Mouse (Mus musculus) limb, embryonic 12.5 days (tissue): ENCODE measurements around the gene Lrrc66. TPM values are rescaled to one million over a fixed set of nuclear protein-coding genes. Genes with fewer than 3 reads are reported as not detected.
A peak's percentile ranks its signal among the peaks of the same experiment; 100 is the strongest.

Experiments
- ATAC-seq: fragments of 200-750 bp; cut with Nextera tagmentation; 2 replicates; pipeline ENCODE4 v1.8.0; 2017; ENCODE audit warnings: low read depth, moderate TSS enrichment; ENCODE audit not compliant: insufficient number of reproducible peaks, insufficient read depth, low FRiP score, low TSS enrichment
- H3K27ac ChIP-seq: fragments of 300-500 bp; sonication (generic); 2 replicates; pipeline ENCODE4 v1.5.1; 2016; ENCODE audit warnings: mild to moderate bottlenecking, moderate library complexity
- H3K27me3 ChIP-seq: fragments of 300-500 bp; sonication (generic); 2 replicates; pipeline ENCODE4 v1.6.1; 2016; ENCODE audit warnings: mild to moderate bottlenecking, moderate library complexity
- H3K36me3 ChIP-seq: fragments of 300-500 bp; sonication (generic); 2 replicates; pipeline ENCODE4 v1.6.1; 2016; ENCODE audit warnings: mild to moderate bottlenecking, moderate library complexity
- H3K4me1 ChIP-seq: fragments of 300-500 bp; sonication (generic); replicated peaks from 2 replicates; pipeline ENCODE4 v1.6.1; 2016
- H3K4me2 ChIP-seq: fragments of 300-500 bp; sonication (generic); 2 replicates; pipeline ENCODE4 v1.6.1; 2016; ENCODE audit warnings: mild to moderate bottlenecking, moderate library complexity
- H3K4me3 ChIP-seq: fragments of 300-500 bp; sonication (generic); replicated peaks from 2 replicates; pipeline ENCODE4 v1.5.1; 2016; ENCODE audit warnings: mild to moderate bottlenecking
- H3K9ac ChIP-seq: fragments of 300-500 bp; sonication (generic); replicated peaks from 2 replicates; pipeline ENCODE4 v1.6.1; 2016; ENCODE audit warnings: mild to moderate bottlenecking, moderate library complexity
- H3K9me3 ChIP-seq: fragments of 300-500 bp; sonication (generic); 2 replicates; pipeline ENCODE4 v1.6.1; 2016; ENCODE audit warnings: mild to moderate bottlenecking, moderate library complexity
- WGBS: fragments of 180-500 bp; shearing (Covaris S2); methylation state at CpG from one replicate; pipeline ENCODE4 v1.1.7; 2016; 5-methylcytosine and 5-hydroxymethylcytosine counted together
- polyA plus RNA-seq: library from polyadenylated mRNA; unstranded; fragments of >200 nt; fragmentation: Nextera tagmentation; extraction: Ambion mirVana; gene quantifications from 2 replicates; pipeline ENCODE4 v1.2.1, GENCODE M21; 2016

The Lrrc66 gene
- polyA plus RNA-seq, 1 experiment from 2014 or later = not detected

DNA sequence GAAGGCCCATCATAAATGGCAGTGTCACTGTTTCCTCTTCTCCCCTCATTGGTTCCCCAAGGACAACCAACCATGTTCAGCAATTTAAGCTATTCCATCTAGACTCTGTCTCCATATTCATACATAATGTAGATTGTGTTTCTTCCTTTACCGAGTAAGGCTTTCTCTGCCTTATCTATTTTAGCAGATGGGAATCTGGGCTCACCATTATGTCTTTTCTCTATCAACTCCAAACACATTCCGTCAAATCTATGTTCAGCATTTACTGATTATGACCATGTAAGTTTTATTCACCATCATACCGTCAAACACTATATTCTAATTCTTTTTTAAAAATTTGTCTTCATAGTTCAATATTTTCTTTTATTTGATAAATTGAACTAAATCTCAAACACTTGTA, 8.7 kb upstream of the Lrrc66 start:
- WGBS = 88% methylated on average over 3 of the region's 3 CpGs
- Histone ChIP-seq H3K27me3 (no peaks in the 10 kb centered on the region), H3K4me3 (no peak overlapping the region), H3K36me3 (peaks cover 57% of the 10 kb centered on the region), H3K27ac (no peak overlapping the region), H3K4me2 (no peak overlapping the region), H3K9ac (no peak overlapping the region), H3K4me1 (0 out of 2 replicates have a peak, but pooled peaks cover 1% of the 10 kb centered on the region), H3K9me3 (no peaks in the 10 kb centered on the region)
- ATAC-seq = no peak

DNA sequence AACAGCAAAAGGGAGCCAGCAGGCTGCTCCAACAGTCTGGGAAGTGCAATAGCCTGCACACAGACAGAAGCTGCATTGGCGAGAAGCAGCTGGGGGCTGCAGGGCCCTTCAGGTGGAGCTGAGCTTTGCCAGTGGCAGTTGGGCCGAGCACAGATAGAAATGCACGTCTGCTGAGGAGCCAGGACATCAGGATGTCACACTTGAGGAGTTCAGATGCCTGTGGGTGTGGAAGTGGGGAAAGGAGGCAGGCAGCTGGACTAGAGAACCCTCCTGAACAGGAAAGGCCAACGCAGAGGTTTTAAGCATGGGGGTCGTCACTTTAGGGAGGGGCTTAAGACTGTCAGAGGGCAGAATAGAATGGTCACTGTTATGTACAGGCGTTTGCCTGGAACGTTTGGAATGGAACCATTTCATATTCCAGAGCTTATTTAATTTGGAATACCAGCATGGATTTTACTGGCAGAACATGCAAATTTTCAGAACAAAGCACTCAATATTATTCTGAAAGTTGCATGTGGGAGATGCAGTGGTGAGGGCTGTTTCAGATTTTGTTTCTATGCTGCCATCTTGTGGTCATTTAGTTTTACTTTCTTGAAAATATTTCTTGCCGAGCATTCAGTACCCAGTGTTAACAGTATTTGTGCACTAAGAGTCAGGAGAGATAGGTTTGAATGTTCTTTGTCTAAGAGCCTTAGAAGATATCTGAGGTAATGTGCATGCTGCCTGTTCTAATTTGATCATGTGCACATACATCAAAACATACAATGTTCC, 5.2 kb upstream of the Lrrc66 start:
- ATAC-seq = 0 out of 2 replicates have a peak, but pooled peaks have one; percentile 6
- Histone ChIP-seq H3K4me2 (no peak overlapping the region), H3K27ac (no peak overlapping the region), H3K9ac (0 out of 2 replicates have a peak overlapping the region, but pooled peaks have one; percentile 0), H3K4me3 (no peak overlapping the region), H3K4me1 (no peaks in the 10 kb centered on the region), H3K27me3 (no peaks in the 10 kb centered on the region), H3K9me3 (peaks cover 6% of the 10 kb centered on the region), H3K36me3 (peaks cover 72% of the 10 kb centered on the region)
- WGBS = 47% methylated on average over 8 of the region's 8 CpGs

DNA sequence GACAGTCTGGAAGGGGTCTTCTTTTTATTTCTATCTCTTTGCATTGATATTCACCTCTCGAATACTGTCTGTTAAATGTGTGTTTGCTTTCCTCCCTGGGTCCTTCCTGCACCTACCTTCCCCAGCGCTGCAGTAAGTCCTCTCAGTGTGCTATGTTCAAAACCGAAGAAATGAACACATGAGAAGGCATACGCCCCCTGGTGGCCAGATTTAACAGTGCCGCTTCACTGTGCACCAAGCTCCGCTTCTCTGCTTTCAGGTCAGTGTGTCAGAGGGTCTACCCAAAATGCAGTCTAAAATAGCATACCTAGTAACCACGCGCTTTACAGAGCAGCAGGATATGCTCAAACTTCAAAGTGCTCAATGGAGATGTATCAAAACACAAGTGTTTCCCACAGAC, 815 bp upstream of the Lrrc66 start:
- H3K4me2 ChIP-seq = no peak overlapping the region
- H3K4me1 ChIP-seq = no peaks in the 10 kb centered on the region
- no peaks in the 10 kb centered on the region for H3K27me3 ChIP-seq
- no peak overlapping the region for H3K27ac ChIP-seq
- 62% methylated on average over 8 of the region's 8 CpGs for WGBS
- peaks cover 38% of the 10 kb centered on the region for H3K36me3 ChIP-seq
- peaks cover 6% of the 10 kb centered on the region for H3K9me3 ChIP-seq
- H3K4me3 ChIP-seq = no peak overlapping the region
- no peak overlapping the region for H3K9ac ChIP-seq
- no peak for ATAC-seq

DNA sequence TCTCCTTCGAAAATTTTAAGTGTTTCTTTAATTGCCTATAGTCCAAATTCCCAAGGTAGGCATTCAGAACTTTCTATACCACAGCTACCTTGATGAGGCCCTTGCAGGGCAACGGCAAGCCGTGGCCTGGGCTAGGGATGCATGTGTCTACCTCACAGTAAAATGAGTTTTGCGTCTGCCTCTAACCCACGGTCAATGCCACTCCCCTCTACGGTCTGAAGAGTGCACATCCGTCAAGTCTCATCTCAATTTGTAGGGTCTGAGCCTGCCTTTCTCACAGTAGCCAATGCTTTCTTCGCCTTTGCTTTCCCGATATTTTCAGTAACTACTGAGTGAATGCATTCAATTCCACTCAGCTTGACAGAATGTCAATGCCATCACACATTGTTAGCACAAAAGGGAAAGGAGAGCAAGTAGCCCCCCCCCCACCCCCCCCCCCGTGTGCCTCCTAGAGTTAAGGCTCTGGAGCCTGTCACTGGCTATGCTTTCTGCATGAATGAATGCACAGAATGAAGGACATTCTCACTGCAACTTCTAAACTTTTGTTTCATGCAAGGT, 1.2 kb downstream of the Lrrc66 start:
- H3K4me2 ChIP-seq = no peak overlapping the region

DNA sequence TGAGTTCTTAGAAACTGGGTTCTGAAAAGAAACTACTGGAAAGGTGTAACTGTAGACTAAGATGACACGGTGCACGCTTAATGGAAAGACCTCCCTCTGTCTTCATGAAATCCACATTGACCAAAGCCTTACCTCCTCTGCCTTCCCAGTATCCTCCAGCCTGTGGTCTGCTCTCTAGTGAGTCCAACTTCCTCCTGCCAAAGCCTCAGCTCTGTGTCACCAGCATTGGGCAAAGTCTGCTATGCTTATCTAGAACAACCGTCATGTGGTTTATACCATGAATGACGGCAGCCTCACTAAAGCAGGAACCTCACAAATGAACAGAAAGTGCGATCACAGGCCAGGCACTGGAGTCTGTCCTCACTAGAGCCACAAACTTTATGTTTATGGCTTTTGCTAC, 2.2 kb downstream of the Lrrc66 start:
- no peaks in the 10 kb centered on the region; the same call in 1 of the 2 replicates for H3K27me3 ChIP-seq
- peaks cover 6% of the 10 kb centered on the region for H3K9me3 ChIP-seq
- H3K9ac ChIP-seq = no peak overlapping the region
- H3K36me3 ChIP-seq = peaks cover 18% of the 10 kb centered on the region
- H3K4me1 ChIP-seq = no peaks in the 10 kb centered on the region
- H3K27ac ChIP-seq = no peak overlapping the region
- no peak for ATAC-seq
- 86% methylated on average over 5 of the region's 5 CpGs for WGBS
- no peak overlapping the region for H3K4me3 ChIP-seq
- no peak overlapping the region for H3K4me2 ChIP-seq

More for the DNA sequence above, 1.2 kb downstream of the Lrrc66 start:
- no peaks in the 10 kb centered on the region for H3K4me1 ChIP-seq
- no peak overlapping the region for H3K4me3 ChIP-seq
- H3K9me3 ChIP-seq = peaks cover 6% of the 10 kb centered on the region
- H3K36me3 ChIP-seq = peaks cover 26% of the 10 kb centered on the region
- no peak overlapping the region for H3K27ac ChIP-seq
- no peaks in the 10 kb centered on the region; the same call in 1 of the 2 replicates for H3K27me3 ChIP-seq
- no peak for ATAC-seq
- 85% methylated on average over 10 of the region's 10 CpGs for WGBS
- H3K9ac ChIP-seq = no peak overlapping the region

DNA sequence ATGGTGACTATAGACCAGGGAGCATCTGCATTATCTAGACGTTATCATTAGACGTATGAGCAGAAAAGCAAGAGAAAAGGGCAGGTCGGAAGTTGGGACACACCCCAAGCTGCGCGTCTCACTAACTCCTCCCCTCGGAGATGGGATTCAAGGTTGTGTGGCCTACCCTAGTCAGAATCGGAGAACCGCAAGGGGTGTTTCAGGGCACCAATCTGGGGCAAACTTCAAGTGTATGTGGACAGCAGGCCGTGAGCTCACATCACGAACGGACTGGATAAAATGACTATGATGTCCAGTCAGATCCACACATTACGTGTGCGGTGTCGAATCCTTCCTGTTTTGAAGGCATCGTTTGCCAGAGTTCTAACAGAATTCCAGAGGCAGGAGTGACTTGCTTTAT, 4.3 kb downstream of the Lrrc66 start:
- Histone ChIP-seq H3K9me3 (no peaks in the 10 kb centered on the region), H3K4me3 (no peak overlapping the region), H3K27me3 (no peaks in the 10 kb centered on the region; the same call in 1 of the 2 replicates), H3K27ac (no peak overlapping the region), H3K36me3 (no peaks in the 10 kb centered on the region; the same call in 1 of the 2 replicates), H3K4me1 (no peaks in the 10 kb centered on the region), H3K9ac (no peak overlapping the region), H3K4me2 (no peak overlapping the region)
- 75% methylated on average over 15 of the region's 15 CpGs for WGBS
- no peak for ATAC-seq

DNA sequence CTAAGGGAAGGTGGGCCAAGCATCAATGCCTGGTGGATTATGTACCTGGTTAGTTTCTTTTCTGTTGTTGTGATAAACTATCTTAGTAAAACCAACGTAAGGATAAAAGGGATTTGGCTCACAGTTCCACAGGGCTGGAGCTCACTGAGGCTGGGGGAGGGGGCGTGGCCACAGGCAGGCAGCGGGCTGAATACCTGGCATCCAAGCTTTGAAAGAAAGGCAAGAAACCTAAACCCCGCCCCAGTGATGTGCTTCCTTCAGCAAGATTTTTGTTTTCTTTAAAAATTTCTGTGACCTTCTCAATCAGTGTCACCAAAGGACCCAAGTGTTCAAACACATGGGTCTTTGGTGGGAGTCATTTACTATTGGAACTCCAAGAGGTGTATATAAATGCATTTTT, 4.8 kb downstream of the Lrrc66 start:
- Histone ChIP-seq H3K4me2 (no peak overlapping the region), H3K9me3 (no peaks in the 10 kb centered on the region), H3K27ac (no peak overlapping the region), H3K27me3 (no peaks in the 10 kb centered on the region; the same call in 1 of the 2 replicates), H3K9ac (no peak overlapping the region), H3K4me1 (no peaks in the 10 kb centered on the region), H3K36me3 (no peaks in the 10 kb centered on the region), H3K4me3 (no peak overlapping the region)
- 54% methylated on average over 4 of the region's 4 CpGs for WGBS
- no peak for ATAC-seq

DNA sequence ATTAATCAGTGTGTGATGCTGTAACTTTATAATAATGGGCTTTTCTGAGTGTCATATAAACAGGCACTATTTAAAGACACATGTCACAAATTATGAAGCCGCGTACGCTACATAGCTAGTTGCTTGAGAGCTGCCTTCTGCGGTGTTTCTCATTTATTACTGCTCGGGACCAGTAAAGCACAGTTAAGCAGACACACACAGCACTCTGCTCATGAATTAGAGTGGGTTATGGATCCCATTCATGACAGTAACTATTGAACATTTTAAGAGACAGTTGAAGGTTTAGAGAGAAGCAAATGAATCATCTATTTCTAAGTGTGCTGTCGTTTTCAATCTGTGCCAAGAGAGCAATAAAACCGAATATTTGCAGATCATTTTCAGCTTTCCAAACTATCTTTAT, 5.5 kb downstream of the Lrrc66 start:
- no peaks in the 10 kb centered on the region for H3K9me3 ChIP-seq
- H3K27ac ChIP-seq = no peak overlapping the region
- no peak overlapping the region for H3K4me2 ChIP-seq
- no peak overlapping the region for H3K9ac ChIP-seq
- WGBS = 72% methylated on average over 7 of the region's 7 CpGs
- H3K4me1 ChIP-seq = no peaks in the 10 kb centered on the region
- H3K4me3 ChIP-seq = no peak overlapping the region
- H3K36me3 ChIP-seq = no peaks in the 10 kb centered on the region
- no peak for ATAC-seq
- no peaks in the 10 kb centered on the region; the same call in 1 of the 2 replicates for H3K27me3 ChIP-seq

DNA sequence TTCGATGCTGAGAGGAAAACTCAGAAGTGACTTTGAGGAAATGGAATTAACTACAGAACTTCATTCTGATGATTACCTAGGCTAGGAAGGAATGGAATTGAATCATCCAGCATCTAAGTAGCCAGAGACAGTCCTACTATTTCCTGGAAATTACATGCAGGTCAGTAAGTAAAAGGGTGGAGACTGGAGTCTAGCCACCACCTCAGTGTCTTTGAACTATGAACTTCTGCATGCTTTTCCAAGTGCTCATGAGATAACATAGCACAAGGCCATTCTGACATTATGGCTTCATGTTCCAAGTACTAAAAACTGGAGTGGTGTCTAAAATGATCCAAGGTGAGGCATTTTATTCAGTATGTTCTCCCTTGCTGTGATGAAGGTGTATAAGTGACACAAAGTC, 6.8 kb downstream of the Lrrc66 start:
- no peaks in the 10 kb centered on the region for H3K36me3 ChIP-seq
- H3K4me3 ChIP-seq = no peak overlapping the region
- 75% methylated on average over 1 of the region's 1 CpGs for WGBS
- no peaks in the 10 kb centered on the region; the same call in 1 of the 2 replicates for H3K27me3 ChIP-seq
- H3K27ac ChIP-seq = no peak overlapping the region
- H3K4me2 ChIP-seq = no peak overlapping the region
- no peaks in the 10 kb centered on the region for H3K9me3 ChIP-seq
- ATAC-seq = no peak
- H3K4me1 ChIP-seq = no peaks in the 10 kb centered on the region
- no peak overlapping the region for H3K9ac ChIP-seq

DNA sequence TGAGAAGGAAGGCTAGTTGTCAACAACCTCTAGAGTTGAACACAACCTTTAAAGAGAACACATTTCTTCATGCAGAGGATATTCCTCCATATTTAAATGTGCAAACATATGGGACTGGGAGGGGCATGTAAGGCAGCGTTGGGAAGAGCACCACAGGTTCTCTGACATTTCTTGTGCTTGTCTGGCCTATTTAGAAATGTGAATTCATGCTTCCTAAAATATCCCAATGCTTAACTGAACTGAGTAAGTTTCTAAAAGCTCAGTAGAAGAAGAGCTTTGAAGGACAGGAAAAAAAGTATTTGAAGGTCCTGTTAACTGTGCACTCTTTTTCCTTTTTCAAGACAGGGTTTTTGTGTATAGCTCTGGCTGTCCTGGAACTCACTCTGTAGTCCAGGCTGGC, 13.4 kb downstream of the Lrrc66 start:
- H3K4me3 ChIP-seq = no peak overlapping the region
- no peaks in the 10 kb centered on the region for H3K36me3 ChIP-seq
- H3K4me1 ChIP-seq = no peaks in the 10 kb centered on the region; the same call in 1 of the 2 replicates
- WGBS = 75% methylated on average over 1 of the region's 1 CpGs
- no peak overlapping the region for H3K4me2 ChIP-seq
- no peak for ATAC-seq
- H3K27ac ChIP-seq = no peak overlapping the region
- H3K9ac ChIP-seq = no peak overlapping the region
- H3K27me3 ChIP-seq = no peaks in the 10 kb centered on the region
- H3K9me3 ChIP-seq = peaks cover 4% of the 10 kb centered on the region; the same call in 1 of the 2 replicates

DNA sequence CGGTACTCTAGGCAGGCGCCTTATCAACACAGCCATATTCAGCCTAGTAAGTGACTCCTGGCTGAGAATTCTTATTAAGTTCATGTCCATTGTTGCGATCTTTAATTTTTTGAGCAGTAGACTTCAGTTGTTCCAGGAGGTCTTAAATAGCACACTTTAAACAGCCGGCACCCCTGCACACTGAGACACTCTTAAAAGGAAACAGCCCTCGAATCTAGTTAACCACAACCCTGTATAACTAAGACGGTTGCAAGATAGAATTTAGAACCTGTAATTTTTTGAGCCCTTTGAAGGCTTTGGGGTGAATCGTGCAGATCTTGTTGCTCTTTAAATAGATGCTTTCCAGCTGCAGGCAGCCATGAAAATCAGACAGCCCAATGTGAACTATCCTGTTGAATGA, 17.1 kb downstream of the Lrrc66 start:
- Histone ChIP-seq H3K4me1 (no peaks in the 10 kb centered on the region; the same call in 1 of the 2 replicates), H3K4me2 (no peak overlapping the region), H3K36me3 (no peaks in the 10 kb centered on the region), H3K9ac (no peak overlapping the region), H3K9me3 (peaks cover 10% of the 10 kb centered on the region; the same call in 1 of the 2 replicates), H3K27me3 (no peaks in the 10 kb centered on the region), H3K4me3 (no peak overlapping the region), H3K27ac (no peak overlapping the region)
- WGBS = 41% methylated on average over 7 of the region's 7 CpGs
- ATAC-seq = no peak
